ENCODE assay signal across 8 mouse cellular contexts in genomic region chr13:100015937-100016336, GRCm38 (mm10). TPM values are rescaled to one million over a fixed set of nuclear protein-coding genes. Genes with fewer than 3 reads are reported as not detected.
DNase-seq lines count a peak whose midpoint lies in the region; ATAC-seq and TF ChIP-seq lines count a peak whose summit lies in the region.

No protein-coding gene starts in this region.

- peak overlapping the region; percentile 11; the same call in 1 of the 2 replicates for H3K27ac ChIP-seq in heart, embryonic 12.5 days (ENCODE audit: poor library complexity, severe bottlenecking)
- peak overlapping the region; percentile 47; the same call in 1 of the 2 replicates for H3K27ac ChIP-seq in forebrain, embryonic 16.5 days (ENCODE audit: low read length)
- H3K27ac ChIP-seq in liver, postnatal 0 days (ENCODE audit: low read depth), result peak overlapping the region; percentile 66

- peaks cover 13% of the 10 kb centered on the region for H3K4me1 ChIP-seq in heart, embryonic 12.5 days (replicated peaks)
- peaks cover 23% of the 10 kb centered on the region for H3K4me1 ChIP-seq in G1E (ENCODE audit: insufficient read depth, low read depth, low read length)
- peaks cover 15% of the 10 kb centered on the region for H3K4me1 ChIP-seq in forebrain, embryonic 16.5 days (replicated peaks; ENCODE audit: control insufficient read depth, insufficient read depth, low read length)
- H3K4me1 ChIP-seq in liver, postnatal 0 days (ENCODE audit: insufficient read depth), result peaks cover 12% of the 10 kb centered on the region

- ATAC-seq in heart, embryonic 12.5 days (ENCODE audit: insufficient number of reproducible peaks, low FRiP score), result no peak; the same call in 1 of the 2 replicates
- ATAC-seq in G1E (ENCODE audit: extremely low read depth, insufficient number of reproducible peaks, low FRiP score, poor library complexity, severe bottlenecking), result no peak
- peak; percentile 46 for ATAC-seq in forebrain, embryonic 16.5 days
- ATAC-seq in liver, postnatal 0 days, result peak; percentile 4; the same call in 1 of the 2 replicates

- H3K9ac ChIP-seq in heart, embryonic 12.5 days, result peak overlapping the region; percentile 69
- peak overlapping the region; percentile 85 for H3K9ac ChIP-seq in forebrain, embryonic 16.5 days (replicated peaks; ENCODE audit: low read depth, low read length)
- peak overlapping the region; percentile 74 for H3K9ac ChIP-seq in liver, postnatal 0 days (replicated peaks)

- H3K4me3 ChIP-seq in heart, embryonic 12.5 days, result peak overlapping the region; percentile 71
- peak overlapping the region; percentile 75; the same call in 1 of the 2 replicates for H3K4me3 ChIP-seq in G1E (ENCODE audit: low read depth, low read length)
- peak overlapping the region; percentile 91 for H3K4me3 ChIP-seq in forebrain, embryonic 16.5 days (replicated peaks; ENCODE audit: low read length)
- peak overlapping the region; percentile 65 for H3K4me3 ChIP-seq in liver, postnatal 0 days (ENCODE audit: low read depth, low read length)

- intact Hi-C loops in heart, postnatal 36 days (cut with DNase I), result loop anchor here (5.0 kb wide), 1 partner anchor 664 kb away; no protein-coding TSS in a partner anchor

- peaks cover 10% of the 10 kb centered on the region for H3K36me3 ChIP-seq in heart, embryonic 12.5 days
- peaks cover 28% of the 10 kb centered on the region for H3K36me3 ChIP-seq in G1E (replicated peaks)
- no peaks in the 10 kb centered on the region for H3K36me3 ChIP-seq in forebrain, embryonic 16.5 days (ENCODE audit: control insufficient read depth, insufficient read depth)
- H3K36me3 ChIP-seq in liver, postnatal 0 days (replicated peaks; ENCODE audit: insufficient read depth, low read length), result peaks cover 7% of the 10 kb centered on the region

- no peaks in the 10 kb centered on the region for H3K27me3 ChIP-seq in heart, embryonic 12.5 days (replicated peaks)
- H3K27me3 ChIP-seq in G1E (ENCODE audit: insufficient read depth, low read length), result no peaks in the 10 kb centered on the region
- no peaks in the 10 kb centered on the region for H3K27me3 ChIP-seq in forebrain, embryonic 16.5 days (replicated peaks; ENCODE audit: control insufficient read depth, insufficient read depth, low read length)
- no peaks in the 10 kb centered on the region for H3K27me3 ChIP-seq in liver, postnatal 0 days (ENCODE audit: insufficient read depth, low read length)

- no peaks in the 10 kb centered on the region for H3K9me3 ChIP-seq in heart, embryonic 12.5 days (replicated peaks)
- H3K9me3 ChIP-seq in G1E (replicated peaks), result no peaks in the 10 kb centered on the region
- H3K9me3 ChIP-seq in forebrain, embryonic 16.5 days (ENCODE audit: control insufficient read depth, low read length), result no peaks in the 10 kb centered on the region
- no peaks in the 10 kb centered on the region for H3K9me3 ChIP-seq in liver, postnatal 0 days (ENCODE audit: low read length)

- TF ChIP-seq EP300 in liver, postnatal 0 days (IDR thresholded peaks at IDR 0.05; ENCODE audit: low read depth), result no peak

- TF ChIP-seq CTCF in G1E (IDR thresholded peaks at IDR 0.05; ENCODE audit: low read depth, low read length), result no peak
- TF ChIP-seq CTCF in liver, postnatal 0 days (IDR thresholded peaks at IDR 0.05; ENCODE audit: low read depth), result no peak

- peak overlapping the region; percentile 84 for H3K4me2 ChIP-seq in heart, embryonic 12.5 days
- H3K4me2 ChIP-seq in forebrain, embryonic 16.5 days (ENCODE audit: low read length), result peak overlapping the region; percentile 97
- peak overlapping the region; percentile 90 for H3K4me2 ChIP-seq in liver, postnatal 0 days (ENCODE audit: low read depth, low read length)

- no peak for DNase-seq in heart, postnatal 36 days
- DNase-seq in G1E (ENCODE audit: low spot score), result no peak
- DNase-seq in liver, postnatal 0 days, result no peak
- DNase-seq in adrenal gland, adult 2 months, result no peak
- DNase-seq in urinary bladder, postnatal 14 days (ENCODE audit: low spot score), result no peak
- no peak for DNase-seq in frontal cortex, postnatal 14 days (ENCODE audit: low spot score in 2 of 2)

- 11% methylated on average over 8 of the region's 8 CpGs for WGBS in heart, embryonic 12.5 days
- 11% methylated on average over 8 of the region's 8 CpGs for WGBS in forebrain, embryonic 16.5 days
- WGBS in liver, postnatal 0 days (ENCODE audit: insufficient replicate concordance), result 5% methylated on average over 8 of the region's 8 CpGs

RNA-seq across cellular contexts. Expression of gene Mccc2, which starts 0.5 kb away (rescaled TPM):
- 28.1 and 30.4 TPM in 2 replicates for polyA plus RNA-seq in heart, embryonic 12.5 days (2016; fragmentation: Nextera tagmentation; extraction: Ambion mirVana)
- total RNA-seq in heart, postnatal 36 days (2021), result 10 to 100 TPM; 87.0 to 88.5 TPM
- total RNA-seq in G1E (2014; fragmentation: Nextera tagmentation) (7.4 and 9.8 TPM in 2 replicates), G1E (2017) (6.8 TPM in 2 replicates)
- polyA plus RNA-seq in G1E (2012), result 4.0 and 4.4 TPM in 2 replicates
- polyA plus RNA-seq in forebrain, embryonic 16.5 days (2015; fragmentation: Nextera tagmentation; extraction: Ambion mirVana), result 30.5 and 34.4 TPM in 2 replicates
- 32.5 and 35.7 TPM in 2 replicates for polyA plus RNA-seq in liver, postnatal 0 days (2015; fragmentation: Nextera tagmentation; extraction: Ambion mirVana)
- total RNA-seq in adrenal gland, adult 2 months (2021), result 10 to 100 TPM; 66.6 to 87.3 TPM
- polyA plus RNA-seq in adrenal gland, adult 2 months (2012; rRNA removed), result 63.3 and 72.2 TPM in 2 replicates

Comparison
In these comparisons a context has a peak if more than half of its experiments do, and no peak if none do; other contexts are left out.
1. ATAC-seq: peak in forebrain, embryonic 16.5 days (single experiment) and liver, postnatal 0 days (single experiment); none in heart, embryonic 12.5 days (single experiment) and G1E (single experiment).
2. H3K27ac ChIP-seq: peak in every context shown above with its lines; median percentile 66 in liver, postnatal 0 days; 47 in forebrain, embryonic 16.5 days; 11 in heart, embryonic 12.5 days.
3. Peak in every context shown above with its lines, with median percentiles within 50 percentile points of each other: H3K4me2 ChIP-seq, H3K4me3 ChIP-seq and H3K9ac ChIP-seq.